ENCODE assay signal across 21 mouse cellular contexts in the genomic region with DNA sequence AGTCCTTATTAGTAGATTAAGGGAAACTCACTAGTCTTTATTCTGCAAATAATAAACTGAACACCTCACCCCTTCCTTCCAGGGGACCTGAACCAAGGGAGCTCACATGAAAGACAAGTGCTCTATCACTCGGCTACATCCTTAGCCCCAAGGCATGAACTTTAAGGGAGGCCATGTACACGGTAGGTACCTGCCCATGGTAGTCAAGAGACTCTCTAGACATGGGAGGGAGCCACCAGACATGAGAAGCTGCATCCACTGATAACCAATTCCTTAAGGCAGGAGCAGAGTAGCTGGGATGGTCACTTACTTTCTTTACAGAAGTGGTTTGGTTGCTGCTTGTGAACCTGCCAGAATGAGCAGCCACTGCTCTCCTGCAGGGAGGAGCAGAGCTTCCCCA. TPM values are rescaled to one million over a fixed set of nuclear protein-coding genes. Genes with fewer than 3 reads are reported as not detected.
DNase-seq lines count a peak whose midpoint lies in the region; ATAC-seq and TF ChIP-seq lines count a peak whose summit lies in the region.
"Had no signal": no experiment of that assay in that cellular context is flagged by ENCODE, and none has a peak within 500 bp of the region (broad histone marks: within the 10 kb centered on the region; RNA-seq: fewer than 3 reads in every experiment).

No protein-coding gene starts in this region.

- peak overlapping the region; percentile 15; the same call in 1 of the 2 replicates for H3K4me2 ChIP-seq in liver, embryonic 12.5 days
- no peak overlapping the region for H3K4me2 ChIP-seq in liver, postnatal 0 days (ENCODE audit: low read depth, low read length)
- H3K4me2 ChIP-seq in liver, embryonic 14.5 days (ENCODE audit: low read depth): peak overlapping the region; percentile 9
- H3K4me2 ChIP-seq in heart, embryonic 11.5 days: no peak overlapping the region
- H3K4me2 ChIP-seq: hindbrain, embryonic 12.5 days; hindbrain, embryonic 15.5 days had no signal

- no peaks in the 10 kb centered on the region for H3K27me3 ChIP-seq in liver, embryonic 12.5 days (replicated peaks)
- no peaks in the 10 kb centered on the region for H3K27me3 ChIP-seq in liver, postnatal 0 days (ENCODE audit: insufficient read depth, low read length)
- H3K27me3 ChIP-seq in liver, embryonic 14.5 days (ENCODE audit: control insufficient read depth, insufficient read depth, low read length): no peaks in the 10 kb centered on the region
- no peaks in the 10 kb centered on the region for H3K27me3 ChIP-seq in heart, embryonic 11.5 days (ENCODE audit: control insufficient read depth, insufficient read depth, low read length)
- H3K27me3 ChIP-seq: hindbrain, embryonic 12.5 days; hindbrain, embryonic 15.5 days had no signal

- H3K4me1 ChIP-seq in liver, embryonic 12.5 days: peaks cover 56% of the 10 kb centered on the region
- H3K4me1 ChIP-seq in liver, postnatal 0 days (ENCODE audit: insufficient read depth): no peaks in the 10 kb centered on the region
- H3K4me1 ChIP-seq in liver, embryonic 14.5 days (replicated peaks; ENCODE audit: control insufficient read depth in 2 of 2, insufficient read depth in 2 of 2, low read length in 1 of 2): peaks cover 25 to 38% of the 10 kb centered on the region in 2 experiments
- no peaks in the 10 kb centered on the region for H3K4me1 ChIP-seq in heart, embryonic 11.5 days (ENCODE audit: control insufficient read depth, insufficient read depth, low read length)
- H3K4me1 ChIP-seq: hindbrain, embryonic 12.5 days; hindbrain, embryonic 15.5 days had no signal

- H3K9me3 ChIP-seq in liver, embryonic 12.5 days (replicated peaks): no peaks in the 10 kb centered on the region
- no peaks in the 10 kb centered on the region for H3K9me3 ChIP-seq in liver, postnatal 0 days (ENCODE audit: low read length)
- H3K9me3 ChIP-seq in liver, embryonic 14.5 days (ENCODE audit: control insufficient read depth, low read length): no peaks in the 10 kb centered on the region
- H3K9me3 ChIP-seq in heart, embryonic 11.5 days (replicated peaks; ENCODE audit: control insufficient read depth, low read length): no peaks in the 10 kb centered on the region
- H3K9me3 ChIP-seq: heart, embryonic 10.5 days; hindbrain, embryonic 12.5 days; hindbrain, embryonic 15.5 days had no signal

- no peak for TF ChIP-seq CTCF in liver, postnatal 0 days (IDR thresholded peaks at IDR 0.05; ENCODE audit: low read depth)
- no peak for TF ChIP-seq CTCF in liver, embryonic 14.5 days (IDR thresholded peaks at IDR 0.05; ENCODE audit: low read depth)

- ATAC-seq in liver, embryonic 12.5 days: peak; percentile 46; the same call in 1 of the 2 replicates
- ATAC-seq in liver, postnatal 0 days: no peak
- peak; percentile 27 for ATAC-seq in erythroblast, adult 5-6 weeks (replicated peaks; ENCODE audit: low FRiP score, poor library complexity, severe bottlenecking)
- ATAC-seq in liver, embryonic 14.5 days (ENCODE audit: insufficient read depth): peak; percentile 66; the same call in 1 of the 2 replicates
- no peak for ATAC-seq in heart, embryonic 11.5 days (replicated peaks; ENCODE audit: insufficient number of reproducible peaks, low FRiP score, low TSS enrichment)
- ATAC-seq: activated CD4-positive, CD25-positive, alpha-beta regulatory T cell, adult 4 months; CD4-positive, CD25-positive, alpha-beta regulatory T cell, adult 4 months; forebrain, embryonic 14.5 days; forebrain, postnatal 0 days had no signal

- no peaks in the 10 kb centered on the region for H3K36me3 ChIP-seq in liver, embryonic 12.5 days
- H3K36me3 ChIP-seq in liver, postnatal 0 days (replicated peaks; ENCODE audit: insufficient read depth, low read length): no peaks in the 10 kb centered on the region
- H3K36me3 ChIP-seq in liver, embryonic 14.5 days (replicated peaks; ENCODE audit: control insufficient read depth, insufficient read depth, low read depth): no peaks in the 10 kb centered on the region
- H3K36me3 ChIP-seq in heart, embryonic 11.5 days (ENCODE audit: control insufficient read depth, insufficient read depth, low read length): no peaks in the 10 kb centered on the region
- H3K36me3 ChIP-seq: hindbrain, embryonic 12.5 days had no signal

- DNase-seq in liver, postnatal 0 days: no peak
- DNase-seq in liver, embryonic 14.5 days (ENCODE audit: low read depth in 3 of 3, low spot score in 3 of 3): peak in 1 of 3 experiments; percentile 17
- DNase-seq in left cerebral cortex, adult 9 months (ENCODE audit: low spot score in 2 of 2): no peak
- DNase-seq: adrenal gland, adult 8-10 months; adrenal gland, postnatal 25 days; cerebellum, adult 18-20 months; cerebellum, adult 9-10 months; cerebellum, postnatal 14 days; forebrain, postnatal 0 days; gastrocnemius, postnatal 10 days; gastrocnemius, postnatal 36 days; heart, adult 2 months had no signal

- no peak for TF ChIP-seq EP300 in liver, postnatal 0 days (IDR thresholded peaks at IDR 0.05; ENCODE audit: low read depth)
- TF ChIP-seq EP300 in liver, embryonic 14.5 days (IDR thresholded peaks at IDR 0.05; ENCODE audit: low read depth): no peak

- WGBS in liver, embryonic 12.5 days (ENCODE audit: insufficient replicate concordance): 47% methylated on average over 2 of the region's 2 CpGs
- 65% methylated on average over 2 of the region's 2 CpGs for WGBS in liver, postnatal 0 days (ENCODE audit: insufficient replicate concordance)
- WGBS in liver, embryonic 14.5 days (ENCODE audit: insufficient replicate concordance): 35% methylated on average over 2 of the region's 2 CpGs
- WGBS in heart, embryonic 11.5 days (ENCODE audit: insufficient replicate concordance): 62% methylated on average over 2 of the region's 2 CpGs

- H3K9ac ChIP-seq in liver, embryonic 12.5 days: no peak overlapping the region
- H3K9ac ChIP-seq in liver, postnatal 0 days (replicated peaks): no peak overlapping the region
- H3K9ac ChIP-seq in liver, embryonic 14.5 days (replicated peaks): no peak overlapping the region; the same call in 1 of the 2 replicates
- no peak overlapping the region for H3K9ac ChIP-seq in heart, embryonic 11.5 days (ENCODE audit: low read depth, low read length)
- H3K9ac ChIP-seq: forebrain, postnatal 0 days; hindbrain, embryonic 12.5 days; hindbrain, embryonic 15.5 days had no signal

- H3K27ac ChIP-seq in liver, embryonic 12.5 days: peak overlapping the region; percentile 77
- H3K27ac ChIP-seq in liver, postnatal 0 days (ENCODE audit: low read depth): no peak overlapping the region
- peak overlapping the region; percentile 12 for H3K27ac ChIP-seq in liver, embryonic 14.5 days
- no peak overlapping the region for H3K27ac ChIP-seq in heart, embryonic 11.5 days (ENCODE audit: low read depth, low read length)
- H3K27ac ChIP-seq: heart, adult 2 months; heart, embryonic 10.5 days; hindbrain, embryonic 12.5 days; hindbrain, embryonic 15.5 days had no signal

- no peak overlapping the region for H3K4me3 ChIP-seq in liver, embryonic 12.5 days
- H3K4me3 ChIP-seq in liver, postnatal 0 days (ENCODE audit: low read depth, low read length): no peak overlapping the region
- H3K4me3 ChIP-seq in liver, embryonic 14.5 days (ENCODE audit: insufficient read depth in 1 of 2, low read depth in 2 of 2, low read length in 2 of 2): no peak overlapping the region
- no peak overlapping the region for H3K4me3 ChIP-seq in heart, embryonic 11.5 days (ENCODE audit: low read depth, low read length)
- H3K4me3 ChIP-seq: heart, adult 2 months; heart, embryonic 10.5 days; hindbrain, embryonic 12.5 days; hindbrain, embryonic 15.5 days had no signal

RNA-seq across cellular contexts. Expression of a gene that starts 40.2 kb away (rescaled TPM):
- 40.7 and 43.2 TPM in 2 replicates for polyA plus RNA-seq in liver, embryonic 12.5 days (2016; fragmentation: Nextera tagmentation; extraction: Ambion mirVana)
- polyA plus RNA-seq in liver, postnatal 0 days (2015; fragmentation: Nextera tagmentation; extraction: Ambion mirVana): 16.4 and 17.2 TPM in 2 replicates
- total RNA-seq in erythroblast, adult 5-6 weeks (2015; ENCODE audit: low replicate concordance): 0.77 and 2.9 TPM in 2 replicates
- 2.0 and 3.4 TPM in 2 replicates for total RNA-seq in erythroblast, adult 5-6 weeks (2017; ENCODE audit: low replicate concordance)
- polyA plus RNA-seq in liver, embryonic 14.5 days (2012; rRNA removed): 12.9 and 14.7 TPM in 2 replicates
- 17.6 and 18.4 TPM in 2 replicates for polyA plus RNA-seq in liver, embryonic 14.5 days (2014; fragmentation: Nextera tagmentation; extraction: Ambion mirVana)
- polyA plus RNA-seq in heart, embryonic 11.5 days (2014; fragmentation: Nextera tagmentation; extraction: Ambion mirVana): 118 and 133 TPM in 2 replicates

Comparison
In these comparisons a context has a peak if more than half of its experiments do, and no peak if none do; other contexts are left out.
1. ATAC-seq: peak in liver, embryonic 12.5 days (single experiment), erythroblast, adult 5-6 weeks (single experiment) and liver, embryonic 14.5 days (single experiment); none in liver, postnatal 0 days (single experiment) and heart, embryonic 11.5 days (single experiment).
2. H3K27ac ChIP-seq: peak in liver, embryonic 12.5 days (single experiment) and liver, embryonic 14.5 days (single experiment); none in liver, postnatal 0 days (single experiment) and heart, embryonic 11.5 days (single experiment).
3. H3K4me2 ChIP-seq: peak in liver, embryonic 12.5 days (single experiment) and liver, embryonic 14.5 days (single experiment); none in liver, postnatal 0 days (single experiment) and heart, embryonic 11.5 days (single experiment).